Mouse (Mus musculus) stomach, postnatal 0 days (tissue): ENCODE results near the gene Hist1h2ae.
"Not testable (repeated sequence)": the region's sequence is repeated elsewhere in the genome, so short reads cannot be mapped to it uniquely, and the experiment has no call there.

Experiments
- CTCF ChIP-seq: IDR thresholded peaks from 2 replicates; pipeline ENCODE4 v1.5.1; 2016; ENCODE audit warnings: antibody characterized with exemption, low read depth, mild to moderate bottlenecking, moderate library complexity
- EP300 ChIP-seq: optimal IDR thresholded peaks from 2 replicates; pipeline ENCODE3; 2016; ENCODE audit warnings: antibody characterized with exemption

GRCm38 (mm10) chr13:23591886-23592285 lies 20.9 kb upstream of the Hist1h2ae start:
- not testable (repeated sequence) for TF ChIP-seq CTCF, EP300
